Mouse (Mus musculus): ENCODE data around the gene Esyt2.

DNA sequence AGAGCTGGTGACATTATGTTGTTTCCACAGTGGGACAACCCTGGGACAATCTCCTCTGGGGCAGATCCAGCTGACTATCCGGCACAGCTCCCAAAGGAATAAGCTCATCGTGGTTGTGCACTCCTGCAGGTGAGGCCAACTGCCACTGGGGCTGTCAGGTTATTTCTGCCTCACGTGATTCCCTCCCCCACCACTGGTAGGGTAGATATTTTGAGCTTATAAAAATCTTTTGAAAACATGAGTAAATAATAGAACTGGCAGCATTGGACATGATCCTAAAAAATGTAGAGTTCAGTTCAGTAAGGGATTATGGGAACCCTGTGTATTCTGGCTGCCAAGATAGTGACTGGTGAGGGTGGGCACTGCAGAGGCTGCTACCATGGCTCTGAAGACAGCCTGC is 85.9 kb downstream of the Esyt2 start:
- no peak for TF ChIP-seq CTCF (IDR thresholded peaks at IDR 0.05; ENCODE audit: low read depth)
- TF ChIP-seq EP300 (IDR thresholded peaks at IDR 0.05; ENCODE audit: low read depth) = no peak
